8 mouse cellular contexts compared by ENCODE assay signal in genomic region chr6:83775638-83776293, GRCm38 (mm10). TPM values are rescaled to one million over a fixed set of nuclear protein-coding genes. Genes with fewer than 3 reads are reported as not detected.
DNase-seq lines count a peak whose midpoint lies in the region; ATAC-seq and TF ChIP-seq lines count a peak whose summit lies in the region.

Gene Tex261 (minus strand): TSS chr6:83775813.

- TF ChIP-seq CTCF in ES-Bruce4 (IDR thresholded peaks at IDR 0.05; ENCODE audit: low read depth, low read length) = peak; percentile 73
- peak; percentile 86 for TF ChIP-seq CTCF in liver, postnatal 0 days (IDR thresholded peaks at IDR 0.05; ENCODE audit: low read depth)

- no peaks in the 10 kb centered on the region for H3K27me3 ChIP-seq in ES-Bruce4 (ENCODE audit: control insufficient read depth, insufficient read depth, low read length, poor library complexity, severe bottlenecking)
- H3K27me3 ChIP-seq in forebrain, embryonic 13.5 days = no peaks in the 10 kb centered on the region
- no peaks in the 10 kb centered on the region for H3K27me3 ChIP-seq in liver, postnatal 0 days (ENCODE audit: insufficient read depth, low read length)
- H3K27me3 ChIP-seq in neural tube, embryonic 14.5 days (ENCODE audit: control insufficient read depth, insufficient read depth, low read length) = no peaks in the 10 kb centered on the region

- H3K9me3 ChIP-seq in ES-Bruce4 (replicated peaks; ENCODE audit: control insufficient read depth, insufficient read depth, low read length, poor library complexity, severe bottlenecking) = no peaks in the 10 kb centered on the region
- no peaks in the 10 kb centered on the region for H3K9me3 ChIP-seq in forebrain, embryonic 13.5 days (replicated peaks)
- no peaks in the 10 kb centered on the region for H3K9me3 ChIP-seq in liver, postnatal 0 days (ENCODE audit: low read length)
- H3K9me3 ChIP-seq in neural tube, embryonic 14.5 days (ENCODE audit: control insufficient read depth, low read length) = no peaks in the 10 kb centered on the region

- H3K4me2 ChIP-seq in forebrain, embryonic 13.5 days = peak within 1 kb of the TSS; percentile 78
- peak within 1 kb of the TSS; percentile 89 for H3K4me2 ChIP-seq in liver, postnatal 0 days (ENCODE audit: low read depth, low read length)
- H3K4me2 ChIP-seq in neural tube, embryonic 14.5 days (ENCODE audit: low read depth, low read length) = peak within 1 kb of the TSS; percentile 89

- H3K4me1 ChIP-seq in ES-Bruce4 (ENCODE audit: control insufficient read depth, insufficient read depth, low read length) = no peaks in the 10 kb centered on the region
- peaks cover 22% of the 10 kb centered on the region for H3K4me1 ChIP-seq in forebrain, embryonic 13.5 days
- peaks cover 17% of the 10 kb centered on the region; the same call in 1 of the 2 replicates for H3K4me1 ChIP-seq in liver, postnatal 0 days (ENCODE audit: insufficient read depth)
- H3K4me1 ChIP-seq in neural tube, embryonic 14.5 days (ENCODE audit: control insufficient read depth, insufficient read depth, low read length) = peaks cover 13% of the 10 kb centered on the region; the same call in 1 of the 2 replicates

- H3K9ac ChIP-seq in ES-Bruce4 (ENCODE audit: low read depth, poor library complexity, severe bottlenecking) = peak within 1 kb of the TSS; percentile 72
- peak within 1 kb of the TSS; percentile 92 for H3K9ac ChIP-seq in forebrain, embryonic 13.5 days
- H3K9ac ChIP-seq in liver, postnatal 0 days (replicated peaks) = peak within 1 kb of the TSS; percentile 98
- H3K9ac ChIP-seq in neural tube, embryonic 14.5 days (replicated peaks; ENCODE audit: low read depth, low read length) = peak within 1 kb of the TSS; percentile 93

- peak; percentile 76 for TF ChIP-seq POLR2A in ES-Bruce4 (IDR thresholded peaks at IDR 0.05; ENCODE audit: insufficient read depth, low read length)

- peak; percentile 94 to 95 for DNase-seq in heart, postnatal 10 days
- peak; percentile 62 for DNase-seq in large intestine, adult 2 months (ENCODE audit: low read depth, low spot score)
- peak; percentile 92 for DNase-seq in liver, postnatal 0 days
- DNase-seq in testis, postnatal 10 days (ENCODE audit: low spot score) = peak; percentile 94

- H3K27ac ChIP-seq in ES-Bruce4 (ENCODE audit: insufficient read depth, low read length) = peak within 1 kb of the TSS; percentile 31
- peak within 1 kb of the TSS; percentile 74 for H3K27ac ChIP-seq in forebrain, embryonic 13.5 days
- peak within 1 kb of the TSS; percentile 90 for H3K27ac ChIP-seq in liver, postnatal 0 days (ENCODE audit: low read depth)
- H3K27ac ChIP-seq in neural tube, embryonic 14.5 days (ENCODE audit: low read depth, low read length) = peak within 1 kb of the TSS; percentile 76

- no peak for TF ChIP-seq EP300 in ES-Bruce4 (IDR thresholded peaks at IDR 0.05; ENCODE audit: insufficient read depth, low read depth, low read length)
- no peak for TF ChIP-seq EP300 in liver, postnatal 0 days (IDR thresholded peaks at IDR 0.05; ENCODE audit: low read depth)

- under 1% methylated on average over 43 of the region's 45 CpGs for WGBS in forebrain, embryonic 13.5 days
- under 1% methylated on average over 45 of the region's 45 CpGs for WGBS in large intestine, adult 2 months
- 5% methylated on average over 43 of the region's 45 CpGs for WGBS in liver, postnatal 0 days (ENCODE audit: insufficient replicate concordance)
- WGBS in neural tube, embryonic 14.5 days = 0% methylated on average over 42 of the region's 45 CpGs

- no peaks in the 10 kb centered on the region for H3K36me3 ChIP-seq in ES-Bruce4 (ENCODE audit: control insufficient read depth, insufficient read depth, low read length, poor library complexity, severe bottlenecking)
- peaks cover 19% of the 10 kb centered on the region for H3K36me3 ChIP-seq in forebrain, embryonic 13.5 days (ENCODE audit: poor library complexity, severe bottlenecking)
- H3K36me3 ChIP-seq in liver, postnatal 0 days (replicated peaks; ENCODE audit: insufficient read depth, low read length) = peaks cover 21% of the 10 kb centered on the region
- peaks cover 4% of the 10 kb centered on the region; the same call in 1 of the 2 replicates for H3K36me3 ChIP-seq in neural tube, embryonic 14.5 days (ENCODE audit: control insufficient read depth, insufficient read depth, low read length)

- H3K4me3 ChIP-seq in ES-Bruce4 (ENCODE audit: low read depth, low read length) = peak within 1 kb of the TSS; percentile 90
- peak within 1 kb of the TSS; percentile 83 for H3K4me3 ChIP-seq in forebrain, embryonic 13.5 days
- peak within 1 kb of the TSS; percentile 95 for H3K4me3 ChIP-seq in liver, postnatal 0 days (ENCODE audit: low read depth, low read length)
- H3K4me3 ChIP-seq in neural tube, embryonic 14.5 days (ENCODE audit: low read depth, low read length) = peak within 1 kb of the TSS; percentile 94

- intact Hi-C loops in heart, postnatal 10 days (cut with DNase I) = no loop called here

- ATAC-seq in cerebellum, adult (ENCODE audit: insufficient number of reproducible peaks, low FRiP score, low TSS enrichment) = peak; percentile 92
- peak; percentile 98 for ATAC-seq in forebrain, embryonic 13.5 days
- peak; percentile 93 for ATAC-seq in liver, postnatal 0 days
- ATAC-seq in neural tube, embryonic 14.5 days (ENCODE audit: low read depth) = peak; percentile 97

RNA-seq across cellular contexts. Expression of gene Tex261, which starts in this region (rescaled TPM):
- 26.2 and 28.9 TPM in 2 replicates for polyA plus RNA-seq in ES-Bruce4 (2011; ENCODE audit: insufficient read depth, insufficient read length, low read depth, missing spikeins)
- 66.0 and 77.5 TPM in 2 replicates for polyA plus RNA-seq in forebrain, embryonic 13.5 days (2015; fragmentation: Nextera tagmentation; extraction: Ambion mirVana)
- 10 to 100 TPM; 68.8 to 83.4 TPM for total RNA-seq in heart, postnatal 10 days (2021)
- polyA plus RNA-seq in large intestine, adult 2 months (2012; rRNA removed) = 102 and 130 TPM in 2 replicates
- 68.3 and 74.9 TPM in 2 replicates for polyA plus RNA-seq in liver, postnatal 0 days (2015; fragmentation: Nextera tagmentation; extraction: Ambion mirVana)
- polyA plus RNA-seq in neural tube, embryonic 14.5 days (2014; fragmentation: Nextera tagmentation; extraction: Ambion mirVana) = 44.8 and 54.2 TPM in 2 replicates

Comparison
In these comparisons a context has a peak if more than half of its experiments do, and no peak if none do; other contexts are left out.
1. Peak in every context shown above with its lines: DNase-seq, ATAC-seq, H3K4me3 ChIP-seq and H3K27ac ChIP-seq.
2. H3K27ac ChIP-seq: peak in every context shown above with its lines; median percentile 90 in liver, postnatal 0 days; 76 in neural tube, embryonic 14.5 days; 74 in forebrain, embryonic 13.5 days; 31 in ES-Bruce4.